Mouse (Mus musculus) MEL (cell line): ENCODE data around the gene Olfr639. TPM values are rescaled to one million over a fixed set of nuclear protein-coding genes. Genes with fewer than 3 reads are reported as not detected.

Experiments used
- DNase-seq: peaks from one replicate; pipeline ENCODE4 v3.0.0; 2011; ENCODE audit warnings: low read depth, low spot score
- H3K27ac ChIP-seq: 2 replicates; pipeline ENCODE4 v1.5.1; 2012; ENCODE audit warnings: low read depth, mild to moderate bottlenecking, control low read depth, low read length, moderate library complexity; ENCODE audit not compliant: control insufficient read depth
- H3K27me3 ChIP-seq, 2 experiments: fragments of 150-350 bp in 1 of 2; sonication (generic) in 1 of 2; 2 replicates each; pipeline ENCODE4 v1.6.1; 2012; ENCODE audit warnings: low read length in 2 of 2, mild to moderate bottlenecking in 2 of 2, improper control_type of control experiment in 1 of 2, moderate library complexity in 1 of 2; ENCODE audit not compliant: insufficient read depth in 2 of 2, control insufficient read depth in 1 of 2
- H3K36me3 ChIP-seq, 2 experiments: 2 replicates each; pipeline ENCODE4 v1.6.1; 2012 to 2014; ENCODE audit warnings: low read length in 2 of 2, improper control_type of control experiment in 1 of 2, inconsistent platforms in 1 of 2, mild to moderate bottlenecking in 1 of 2; ENCODE audit not compliant: insufficient read depth in 2 of 2, control insufficient read depth in 1 of 2
- H3K4me1 ChIP-seq, 2 experiments: fragments of 150-350 bp in 1 of 2; sonication (generic) in 1 of 2; 2 replicates each; pipeline ENCODE4 v1.6.1; 2012; ENCODE audit warnings: low read length in 2 of 2, improper control_type of control experiment in 1 of 2, mild to moderate bottlenecking in 1 of 2; ENCODE audit not compliant: insufficient read depth in 2 of 2, control insufficient read depth in 1 of 2
- H3K4me3 ChIP-seq, 2 experiments: fragments of 150-350 bp in 1 of 2; sonication (generic) in 1 of 2; 2 replicates each; pipeline ENCODE4 v1.5.1; 2012; ENCODE audit warnings: low read depth in 2 of 2, low read length in 2 of 2, mild to moderate bottlenecking in 2 of 2, moderate library complexity in 2 of 2, control low read depth in 1 of 2, improper control_type of control experiment in 1 of 2; ENCODE audit not compliant: control insufficient read depth in 1 of 2, insufficient read depth in 1 of 2
- H3K79me2 ChIP-seq: 2 replicates; pipeline ENCODE4 v1.6.1; 2012; ENCODE audit warnings: mild to moderate bottlenecking, low read length, moderate library complexity; ENCODE audit not compliant: control insufficient read depth, poor library complexity, insufficient read depth
- H3K9ac ChIP-seq: 2 replicates; pipeline ENCODE4 v1.6.1; 2012; ENCODE audit warnings: low read depth, mild to moderate bottlenecking, control low read depth, low read length, moderate library complexity; ENCODE audit not compliant: control insufficient read depth, poor library complexity, severe bottlenecking
- H3K9me3 ChIP-seq: fragments of 150-350 bp; sonication (generic); replicated peaks from 2 replicates; pipeline ENCODE4 v1.6.1; 2012; ENCODE audit warnings: mild to moderate bottlenecking, low read length, improper control_type of control experiment, moderate library complexity; ENCODE audit not compliant: insufficient read depth
- CHD1 ChIP-seq: IDR thresholded peaks from 2 replicates; pipeline ENCODE4 v1.6.1; 2012; ENCODE audit warnings: low read depth, mild to moderate bottlenecking, inconsistent platforms, low read length, improper control_type of control experiment
- E2F4 ChIP-seq: IDR thresholded peaks from 2 replicates; pipeline ENCODE4 v1.6.1; 2011; ENCODE audit warnings: low read depth, low read length, improper control_type of control experiment, borderline replicate concordance
- GATA1 ChIP-seq: IDR thresholded peaks from 2 replicates; pipeline ENCODE4 v1.6.1; 2011; ENCODE audit warnings: low read depth, low read length, improper control_type of control experiment
- HCFC1 ChIP-seq: IDR thresholded peaks from 2 replicates; pipeline ENCODE4 v1.6.1; 2012; ENCODE audit warnings: low read depth, mild to moderate bottlenecking, inconsistent platforms, low read length, improper control_type of control experiment, moderate library complexity
- KAT2A ChIP-seq: conservative IDR thresholded peaks from 2 replicates; pipeline ENCODE4 v1.6.1; 2012; ENCODE audit warnings: low read depth, low read length, improper control_type of control experiment, inconsistent platforms
- MAFK ChIP-seq: IDR thresholded peaks from 2 replicates; pipeline ENCODE4 v1.6.1; 2011; ENCODE audit warnings: low read depth, mild to moderate bottlenecking, low read length, improper control_type of control experiment, borderline replicate concordance
- MAX ChIP-seq: IDR thresholded peaks from 2 replicates; pipeline ENCODE4 v1.6.1; 2011; ENCODE audit warnings: low read length, improper control_type of control experiment
- MAZ ChIP-seq: IDR thresholded peaks from 2 replicates; pipeline ENCODE4 v1.6.1; 2012; ENCODE audit warnings: low read depth, mild to moderate bottlenecking, inconsistent platforms, low read length, improper control_type of control experiment
- MEF2A ChIP-seq: IDR thresholded peaks from 2 replicates; pipeline ENCODE4 v1.6.1; 2014; ENCODE audit warnings: low read depth, mild to moderate bottlenecking, inconsistent platforms, low read length, improper control_type of control experiment; ENCODE audit not compliant: poor library complexity, insufficient replicate concordance, severe bottlenecking; ENCODE audit errors: extremely low read depth
- MYB ChIP-seq: IDR thresholded peaks from 2 replicates; pipeline ENCODE4 v1.6.1; 2011; ENCODE audit warnings: mild to moderate bottlenecking, low read depth, low read length, improper control_type of control experiment
- MYC ChIP-seq: IDR thresholded peaks from 2 replicates; pipeline ENCODE4 v1.6.1; 2011; ENCODE audit warnings: low read depth, mild to moderate bottlenecking, low read length, improper control_type of control experiment, moderate library complexity
- NRF1 ChIP-seq: IDR thresholded peaks from 2 replicates; pipeline ENCODE4 v1.6.1; 2014; ENCODE audit warnings: low read depth, mild to moderate bottlenecking, inconsistent platforms, low read length, improper control_type of control experiment, moderate library complexity; ENCODE audit not compliant: poor library complexity, insufficient read depth, severe bottlenecking
- POLR2AphosphoS2 ChIP-seq: IDR thresholded peaks from 2 replicates; pipeline ENCODE4 v1.6.1; 2011; ENCODE audit warnings: low read length, improper control_type of control experiment
- POLR2AphosphoS5 ChIP-seq: IDR thresholded peaks from 2 replicates; pipeline ENCODE4 v1.6.1; 2012; ENCODE audit warnings: low read depth, borderline replicate concordance, mild to moderate bottlenecking, inconsistent platforms, low read length, moderate library complexity, mixed read lengths
- RAD21 ChIP-seq: IDR thresholded peaks from 2 replicates; pipeline ENCODE4 v1.6.1; 2011; ENCODE audit warnings: mild to moderate bottlenecking, low read depth, low read length, improper control_type of control experiment
- SIN3A ChIP-seq: IDR thresholded peaks from 2 replicates; pipeline ENCODE4 v1.6.1; 2012; ENCODE audit warnings: low read length, improper control_type of control experiment, inconsistent platforms
- USF2 ChIP-seq, 2 experiments: IDR thresholded peaks; 2 replicates each; pipeline ENCODE4 v1.6.1; 2011 to 2012; ENCODE audit warnings: improper control_type of control experiment in 2 of 2, low read length in 2 of 2, borderline replicate concordance in 1 of 2, inconsistent platforms in 1 of 2, low read depth in 1 of 2, mild to moderate bottlenecking in 1 of 2; ENCODE audit not compliant: insufficient read depth in 1 of 2
- ZKSCAN1 ChIP-seq: IDR thresholded peaks from 2 replicates; pipeline ENCODE4 v1.6.1; 2012; ENCODE audit warnings: low read depth, mild to moderate bottlenecking, inconsistent platforms, low read length, improper control_type of control experiment, moderate library complexity
- ZMIZ1 ChIP-seq: IDR thresholded peaks from 2 replicates; pipeline ENCODE4 v1.6.1; 2012; ENCODE audit warnings: low read depth, mild to moderate bottlenecking, inconsistent platforms, low read length, improper control_type of control experiment, moderate library complexity
- polyA plus RNA-seq, 2 experiments: library from polyadenylated mRNA; stranded (reverse) in 1 of 2; unstranded in 1 of 2; fragments of >175 nt in 1 of 2; fragments of >200 nt in 1 of 2; gene quantifications; 2 replicates each; pipeline versions ENCODE4 v1.2.1 to v1.2.4; 2012; ENCODE audit warnings: low replicate concordance in 2 of 2, low read depth in 1 of 2; ENCODE audit not compliant: insufficient read length in 2 of 2, insufficient read depth in 1 of 2, missing spikeins in 1 of 2
- total RNA-seq: library from RNA; depleted of rRNA; stranded (reverse); fragments of 300-350 nt; gene quantifications from 2 replicates; pipeline ENCODE4 v1.2.3, GENCODE M21; 2012

Gene Olfr639
- total and polyA plus RNA-seq, 3 experiments, result 0.03 TPM; not detected in 2

GRCm38 (mm10) chr7:104059215-104059614 is 42.1 kb upstream of the Olfr639 start:
- no peak overlapping the region for H3K9ac ChIP-seq
- TF ChIP-seq CHD1, result no peak
- no peak for TF ChIP-seq ZMIZ1
- no peak for TF ChIP-seq KAT2A
- TF ChIP-seq NRF1, result no peak
- TF ChIP-seq USF2 (IDR thresholded peaks at IDR 0.05; ENCODE audit: borderline replicate concordance in 1 of 2, insufficient read depth in 1 of 2, low read depth in 1 of 2, low read length in 2 of 2), result no peak
- no peak for TF ChIP-seq GATA1
- no peak for TF ChIP-seq E2F4
- TF ChIP-seq MAX, result no peak
- no peak for TF ChIP-seq MYB
- no peak for TF ChIP-seq MAZ
- no peak for TF ChIP-seq POLR2AphosphoS2
- H3K79me2 ChIP-seq, result no peaks in the 10 kb centered on the region
- no peak overlapping the region for H3K27ac ChIP-seq
- no peaks in the 10 kb centered on the region for H3K4me1 ChIP-seq
- H3K27me3 ChIP-seq, result no peaks in the 10 kb centered on the region; a peak in 2 of 4 replicates
- H3K36me3 ChIP-seq, result no peaks in the 10 kb centered on the region
- no peak for DNase-seq
- H3K4me3 ChIP-seq, result no peak overlapping the region
- H3K9me3 ChIP-seq, result no peaks in the 10 kb centered on the region

GRCm38 (mm10) chr7:104052566-104052965 is 35.5 kb upstream of the Olfr639 start, which contains the start of gene Olfr642:
Gene Olfr642, minus strand, starts transcription at chr7:104052666.
- DNase-seq, result no peak
- H3K4me1 ChIP-seq, result no peaks in the 10 kb centered on the region
- no peaks in the 10 kb centered on the region for H3K79me2 ChIP-seq
- H3K36me3 ChIP-seq, result no peaks in the 10 kb centered on the region
- H3K9ac ChIP-seq, result no peak within 1 kb of the TSS
- H3K4me3 ChIP-seq, result no peak within 1 kb of the TSS
- TF ChIP-seq HCFC1 (no peak), MAZ (no peak), MYB (no peak), POLR2AphosphoS5 (no peak), CHD1 (no peak), ZMIZ1 (no peak), E2F4 (no peak), MYC (no peak)
- no peaks in the 10 kb centered on the region for H3K9me3 ChIP-seq
- H3K27ac ChIP-seq, result no peak within 1 kb of the TSS
- no peaks in the 10 kb centered on the region; a peak in 1 of 4 replicates for H3K27me3 ChIP-seq

- DNase-seq, result peak; percentile 5
- no peaks in the 10 kb centered on the region for H3K4me1 ChIP-seq
- H3K4me3 ChIP-seq, result no peak overlapping the region
- no peak overlapping the region for H3K27ac ChIP-seq
- H3K9ac ChIP-seq, result no peak overlapping the region
- H3K36me3 ChIP-seq, result no peaks in the 10 kb centered on the region
- H3K9me3 ChIP-seq, result no peaks in the 10 kb centered on the region
- H3K27me3 ChIP-seq, result no peaks in the 10 kb centered on the region
- H3K79me2 ChIP-seq, result no peaks in the 10 kb centered on the region
- TF ChIP-seq RAD21 (no peak), SIN3A (no peak), ZMIZ1 (no peak), POLR2AphosphoS2 (no peak), MAFK (no peak), MEF2A (no peak), POLR2AphosphoS5 (no peak), KAT2A (no peak), CHD1 (no peak), ZKSCAN1 (no peak), GATA1 (no peak)
Measured at GRCm38 (mm10) chr7:104050745-104051144, 33.6 kb upstream of the Olfr639 start.
